ENCODE assay signal across 9 mouse cellular contexts in the genomic region with DNA sequence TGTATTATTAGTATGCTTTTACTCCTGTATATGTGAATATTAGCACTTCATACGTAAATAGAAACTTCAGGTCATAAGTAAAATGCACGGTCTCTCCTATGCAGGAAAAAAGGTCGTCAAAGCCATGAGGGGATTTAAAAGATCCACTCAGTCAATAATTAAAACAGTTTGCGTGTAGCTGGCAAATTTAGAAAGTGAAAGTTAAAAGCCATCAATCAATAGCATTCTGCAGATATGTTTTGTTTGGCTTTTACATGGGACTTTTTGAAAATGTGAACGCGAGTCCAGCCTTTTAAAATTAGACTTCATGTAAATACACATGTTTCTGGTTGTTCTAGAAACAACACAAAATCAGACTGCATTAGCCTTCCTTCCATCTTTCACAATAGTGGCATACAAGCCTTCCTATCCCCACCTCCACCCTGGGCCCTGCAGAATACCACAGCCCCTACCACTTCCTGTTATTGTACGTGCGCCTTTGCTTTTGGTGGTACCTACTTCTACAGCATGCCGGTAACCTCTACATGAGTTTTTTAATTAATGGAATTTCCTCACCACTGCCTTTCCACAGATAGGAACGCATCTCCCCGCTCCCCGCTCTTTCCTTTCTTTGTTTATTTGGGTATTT. TPM values are rescaled to one million over a fixed set of nuclear protein-coding genes. Genes with fewer than 3 reads are reported as not detected.
DNase-seq lines count a peak whose midpoint lies in the region; ATAC-seq lines count a peak whose summit lies in the region.
"Had no signal": no experiment of that assay in that cellular context is flagged by ENCODE, and none has a peak within 500 bp of the region (broad histone marks: within the 10 kb centered on the region; RNA-seq: fewer than 3 reads in every experiment).

No protein-coding gene starts in this region.

- DNase-seq in CD8-positive naive resting alpha-beta T cell, adult 2 months (ENCODE audit: low read depth in 2 of 2, low spot score in 2 of 2): peak; percentile 87 to 94
- peak; percentile 73 for DNase-seq in lung, postnatal 36 days
- peak; percentile 70 to 87 for DNase-seq in thymus, adult 18-20 months
- no peak for DNase-seq in right cerebral cortex, postnatal 36 days (ENCODE audit: low spot score in 2 of 2)
- no peak for DNase-seq in hindbrain, embryonic 11.5 days (ENCODE audit: low spot score)

- no peaks in the 10 kb centered on the region for H3K4me1 ChIP-seq in midbrain, embryonic 13.5 days (replicated peaks)
- H3K4me1 ChIP-seq in hindbrain, embryonic 11.5 days (replicated peaks; ENCODE audit: control insufficient read depth, insufficient read depth, low read length): no peaks in the 10 kb centered on the region
- H3K4me1 ChIP-seq: embryonic facial prominence, embryonic 12.5 days; hindbrain, embryonic 13.5 days had no signal

- no peak overlapping the region for H3K4me2 ChIP-seq in midbrain, embryonic 13.5 days (replicated peaks)
- H3K4me2 ChIP-seq in hindbrain, embryonic 11.5 days (replicated peaks; ENCODE audit: low read depth, low read length): no peak overlapping the region
- H3K4me2 ChIP-seq: embryonic facial prominence, embryonic 12.5 days; hindbrain, embryonic 13.5 days had no signal

- no peaks in the 10 kb centered on the region for H3K27me3 ChIP-seq in midbrain, embryonic 13.5 days
- H3K27me3 ChIP-seq in hindbrain, embryonic 11.5 days (ENCODE audit: control insufficient read depth, insufficient read depth, low read length): no peaks in the 10 kb centered on the region
- H3K27me3 ChIP-seq: embryonic facial prominence, embryonic 12.5 days; hindbrain, embryonic 13.5 days had no signal

- H3K9ac ChIP-seq in midbrain, embryonic 13.5 days (replicated peaks): no peak overlapping the region
- H3K9ac ChIP-seq in hindbrain, embryonic 11.5 days (ENCODE audit: low read depth, low read length): no peak overlapping the region
- H3K9ac ChIP-seq: embryonic facial prominence, embryonic 12.5 days; hindbrain, embryonic 13.5 days had no signal

- 93% methylated on average over 12 of the region's 12 CpGs for WGBS in midbrain, embryonic 13.5 days
- 88% methylated on average over 12 of the region's 12 CpGs for WGBS in hindbrain, embryonic 11.5 days

- no peaks in the 10 kb centered on the region for H3K9me3 ChIP-seq in midbrain, embryonic 13.5 days
- no peaks in the 10 kb centered on the region for H3K9me3 ChIP-seq in hindbrain, embryonic 11.5 days (ENCODE audit: control insufficient read depth, low read length)
- H3K9me3 ChIP-seq: embryonic facial prominence, embryonic 12.5 days; hindbrain, embryonic 13.5 days had no signal

- H3K36me3 ChIP-seq in midbrain, embryonic 13.5 days: no peaks in the 10 kb centered on the region
- H3K36me3 ChIP-seq in hindbrain, embryonic 11.5 days (ENCODE audit: control insufficient read depth, insufficient read depth, low read length): no peaks in the 10 kb centered on the region
- H3K36me3 ChIP-seq: embryonic facial prominence, embryonic 12.5 days; hindbrain, embryonic 13.5 days had no signal

- no peak overlapping the region for H3K27ac ChIP-seq in midbrain, embryonic 13.5 days
- no peak overlapping the region for H3K27ac ChIP-seq in hindbrain, embryonic 11.5 days (ENCODE audit: low read depth, low read length)
- H3K27ac ChIP-seq: embryonic facial prominence, embryonic 12.5 days; hindbrain, embryonic 13.5 days had no signal

- ATAC-seq in hematopoietic stem cell, adult 5-6 weeks (replicated peaks in 1 of 2; ENCODE audit: insufficient read depth in 1 of 2, low FRiP score in 2 of 2, low TSS enrichment in 1 of 2, low read depth in 1 of 2, poor library complexity in 2 of 2, severe bottlenecking in 2 of 2): peak; percentile 97
- ATAC-seq in midbrain, embryonic 13.5 days: no peak
- ATAC-seq in hindbrain, embryonic 11.5 days (ENCODE audit: low FRiP score): no peak

- H3K4me3 ChIP-seq in midbrain, embryonic 13.5 days (replicated peaks): no peak overlapping the region
- H3K4me3 ChIP-seq in hindbrain, embryonic 11.5 days (ENCODE audit: low read depth, low read length): no peak overlapping the region
- H3K4me3 ChIP-seq: embryonic facial prominence, embryonic 12.5 days; hindbrain, embryonic 13.5 days had no signal

RNA-seq across cellular contexts. Expression of a gene that starts 12.4 kb away (rescaled TPM):
- total RNA-seq in hematopoietic stem cell, adult 5-6 weeks (2017): 16.2 and 18.5 TPM in 2 replicates
- polyA plus RNA-seq in midbrain, embryonic 13.5 days (2015; fragmentation: Nextera tagmentation; extraction: Ambion mirVana): 11.0 and 12.0 TPM in 2 replicates
- polyA plus RNA-seq in hindbrain, embryonic 11.5 days (2014; fragmentation: Nextera tagmentation; extraction: Ambion mirVana): 12.1 and 14.3 TPM in 2 replicates

Comparison
In these comparisons a context has a peak if more than half of its experiments do, and no peak if none do; other contexts are left out.
1. DNase-seq: peak in CD8-positive naive resting alpha-beta T cell, adult 2 months (2 of 2), lung, postnatal 36 days (single experiment) and thymus, adult 18-20 months (2 of 2); none in right cerebral cortex, postnatal 36 days (0 of 2) and hindbrain, embryonic 11.5 days (single experiment).
2. ATAC-seq: peak in hematopoietic stem cell, adult 5-6 weeks (2 of 2); none in midbrain, embryonic 13.5 days (single experiment) and hindbrain, embryonic 11.5 days (single experiment).